Mouse (Mus musculus): Measurements from ENCODE around the gene Pla2g12b.

Pla2g12b gene

GRCm38 (mm10) chr10:59466626-59467025 is 63.2 kb downstream of the Pla2g12b start:
- DNase-seq (ENCODE audit: low spot score in 2 of 2), result no peak

- DNase-seq (ENCODE audit: low spot score in 2 of 2), result no peak
Measured at GRCm38 (mm10) chr10:59467297-59467696, 63.8 kb downstream of the Pla2g12b start.

- DNase-seq (ENCODE audit: low spot score in 2 of 2), result no peak
Measured at GRCm38 (mm10) chr10:59470451-59470850, 67.0 kb downstream of the Pla2g12b start.

Measured in urinary bladder, adult 18-20 months (tissue).